Mouse (Mus musculus) olfactory bulb, adult 2 months (tissue): ENCODE data around the gene Top2a. TPM values are rescaled to one million over a fixed set of nuclear protein-coding genes. Genes with fewer than 3 reads are reported as not detected.

ENCODE experiments used
- H3K27ac ChIP-seq: fragments of 200-500 bp; 2 replicates; pipeline ENCODE4 v1.5.1; 2012; ENCODE audit warnings: low read depth, low read length; ENCODE audit not compliant: insufficient read depth
- H3K4me1 ChIP-seq: fragments of 200-500 bp; 2 replicates; pipeline ENCODE4 v1.6.1; 2012; ENCODE audit warnings: low read length; ENCODE audit not compliant: control insufficient read depth, insufficient read depth
- H3K4me3 ChIP-seq: fragments of 200-500 bp; 2 replicates; pipeline ENCODE4 v1.5.1; 2012; ENCODE audit warnings: mild to moderate bottlenecking, low read depth, low read length, moderate library complexity; ENCODE audit not compliant: insufficient read depth
- CTCF ChIP-seq: fragments of 200-500 bp; IDR thresholded peaks from 2 replicates; pipeline ENCODE4 v1.5.1; 2012; ENCODE audit warnings: low read depth, mild to moderate bottlenecking, low read length, moderate library complexity; ENCODE audit not compliant: insufficient read depth
- POLR2A ChIP-seq: fragments of 200-500 bp; IDR thresholded peaks from 2 replicates; pipeline ENCODE4 v1.6.1; 2012; ENCODE audit warnings: mild to moderate bottlenecking, low read depth, low read length, moderate library complexity; ENCODE audit not compliant: insufficient read depth
- WGBS: fragments of 180-500 bp; shearing (Covaris S2); methylation state at CpG from one replicate; pipeline ENCODE4 v1.1.7; 2018; 5-methylcytosine and 5-hydroxymethylcytosine counted together
- polyA plus RNA-seq: library from polyadenylated mRNA; stranded (reverse); fragments of >200 nt; gene quantifications from 2 replicates; pipeline ENCODE4 v1.2.4, GENCODE M21; 2012; ENCODE audit warnings: low replicate concordance; ENCODE audit not compliant: missing spikeins, insufficient read depth, insufficient read length

Gene Top2a
- polyA plus RNA-seq, 1 experiment, result 288 TPM

DNA sequence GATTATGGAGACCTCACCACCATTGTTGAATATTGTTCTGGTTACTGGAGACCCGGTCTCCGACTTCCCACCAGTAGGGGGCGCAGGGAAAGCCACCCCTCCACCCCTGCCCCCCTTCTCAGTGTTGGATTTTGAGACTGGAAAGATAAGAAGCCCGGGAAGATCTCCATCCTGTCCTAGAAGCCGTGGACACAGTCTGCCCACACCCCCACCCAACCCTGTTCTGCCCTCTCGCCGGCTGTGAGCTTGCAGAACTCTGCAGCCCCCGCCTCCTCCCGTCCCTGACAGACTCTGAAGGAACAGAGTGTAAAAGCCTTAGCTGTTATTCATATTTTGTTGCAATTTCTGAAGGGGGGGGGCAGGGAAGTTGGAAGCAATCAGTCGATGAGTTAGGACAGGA, 69.6 kb downstream of the Top2a start:
- Histone ChIP-seq H3K4me3 (no peak overlapping the region), H3K27ac (no peak overlapping the region), H3K4me1 (peaks cover 53% of the 10 kb centered on the region)
- no peak for TF ChIP-seq POLR2A
- peak; percentile 77 for TF ChIP-seq CTCF
- 7% methylated on average over 10 of the region's 10 CpGs for WGBS

DNA sequence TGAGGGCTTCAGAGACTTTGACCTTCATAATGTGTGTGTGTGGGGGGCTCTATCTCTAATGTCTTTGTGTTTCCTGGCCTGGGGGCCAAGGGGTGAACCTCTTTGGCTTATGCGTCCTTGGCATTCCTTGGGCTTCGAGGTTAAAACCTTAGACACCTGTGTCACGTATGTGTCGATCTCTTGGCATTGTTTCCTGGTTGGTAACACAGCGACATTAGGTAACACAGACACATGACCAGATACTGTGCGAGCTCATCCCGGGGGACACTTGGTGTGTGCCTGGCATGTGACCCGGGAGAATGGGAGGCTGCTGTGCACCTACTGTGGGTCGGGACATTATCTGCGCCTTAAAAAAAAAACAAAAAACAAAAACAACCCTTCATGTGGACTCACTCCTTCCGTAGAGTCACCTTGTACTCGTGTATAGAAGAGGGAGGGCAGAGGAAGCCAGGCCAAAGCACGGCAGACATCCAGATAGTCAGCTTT, 70.1 kb downstream of the Top2a start:
- 46% methylated on average over 13 of the region's 13 CpGs for WGBS

DNA sequence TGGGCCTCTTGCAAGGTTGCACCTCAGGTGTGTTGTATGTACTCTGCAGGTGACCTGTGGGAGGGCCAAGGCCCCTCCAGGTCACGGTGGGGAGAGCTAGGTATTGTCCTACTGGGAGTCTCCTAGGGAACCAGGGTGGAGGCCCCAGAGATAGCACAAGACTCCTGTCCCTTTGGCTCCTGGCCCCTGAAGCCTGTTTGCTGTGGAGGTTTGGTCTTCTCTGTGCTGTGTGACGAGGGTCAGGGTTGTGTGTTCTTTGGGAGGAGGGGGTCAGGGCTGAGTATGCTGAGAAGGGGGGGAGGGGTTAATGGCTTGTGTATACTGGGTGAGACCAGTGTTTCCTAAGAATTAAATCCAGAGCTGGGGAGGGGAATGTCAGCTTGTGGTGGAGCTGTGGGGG, 70.6 kb downstream of the Top2a start:
- Histone ChIP-seq H3K4me1 (peaks cover 55% of the 10 kb centered on the region), H3K4me3 (no peak overlapping the region), H3K27ac (no peak overlapping the region)
- TF ChIP-seq CTCF (no peak), POLR2A (no peak)
- WGBS, result 30% methylated on average over 2 of the region's 2 CpGs

More for the DNA sequence above, 70.1 kb downstream of the Top2a start:
- H3K4me1 ChIP-seq, result peaks cover 55% of the 10 kb centered on the region
- TF ChIP-seq CTCF (no peak), POLR2A (no peak)
- no peak overlapping the region for H3K27ac ChIP-seq
- no peak overlapping the region for H3K4me3 ChIP-seq

DNA sequence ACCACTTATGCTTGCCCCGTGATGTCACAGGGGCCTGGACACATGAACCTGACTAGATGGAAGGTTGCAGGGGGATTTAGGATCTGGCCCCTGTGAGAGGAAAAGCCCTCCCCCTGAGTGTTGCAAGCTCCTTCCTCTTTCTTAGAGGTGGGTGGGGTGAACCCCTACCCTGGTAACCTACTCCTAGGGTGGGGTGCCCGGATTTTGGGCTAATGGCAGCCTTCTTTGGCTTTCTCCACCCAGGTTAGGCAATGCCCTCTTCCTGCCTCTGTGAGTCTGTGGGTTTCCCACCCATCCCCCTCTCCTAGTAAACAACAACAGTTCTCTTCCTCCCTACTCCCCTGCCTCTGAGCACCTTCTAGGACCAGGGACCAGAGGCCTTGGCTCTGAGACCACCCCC, 71.3 kb downstream of the Top2a start:
- no peak overlapping the region for H3K27ac ChIP-seq
- H3K4me1 ChIP-seq, result peaks cover 55% of the 10 kb centered on the region
- TF ChIP-seq POLR2A (no peak), CTCF (no peak)
- WGBS, result 84% methylated on average over 2 of the region's 2 CpGs
- H3K4me3 ChIP-seq, result no peak overlapping the region

DNA sequence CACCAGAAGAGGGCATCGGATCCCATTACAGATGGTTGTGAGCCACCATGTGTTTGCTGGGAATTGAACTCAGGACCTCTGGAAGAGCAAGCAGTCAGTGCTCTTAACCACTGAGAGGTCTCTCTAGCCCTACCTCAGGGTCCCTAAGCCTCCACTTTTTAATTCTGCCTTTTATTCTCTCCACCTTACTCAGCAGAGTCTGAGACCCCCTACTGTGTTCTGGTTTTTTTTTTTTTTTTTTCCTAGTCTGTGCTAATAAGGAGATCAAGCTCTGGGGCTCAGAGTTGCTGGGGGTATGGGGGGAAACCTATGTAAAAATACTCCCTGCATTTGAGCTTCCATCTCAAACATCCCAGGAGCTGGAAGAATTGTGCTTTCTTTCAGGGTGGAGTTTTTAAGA, 71.9 kb downstream of the Top2a start:
- Histone ChIP-seq H3K4me1 (peaks cover 55% of the 10 kb centered on the region), H3K27ac (no peak overlapping the region), H3K4me3 (no peak overlapping the region)
- TF ChIP-seq POLR2A (no peak), CTCF (no peak)
- WGBS, result 77% methylated on average over 1 of the region's 1 CpGs

DNA sequence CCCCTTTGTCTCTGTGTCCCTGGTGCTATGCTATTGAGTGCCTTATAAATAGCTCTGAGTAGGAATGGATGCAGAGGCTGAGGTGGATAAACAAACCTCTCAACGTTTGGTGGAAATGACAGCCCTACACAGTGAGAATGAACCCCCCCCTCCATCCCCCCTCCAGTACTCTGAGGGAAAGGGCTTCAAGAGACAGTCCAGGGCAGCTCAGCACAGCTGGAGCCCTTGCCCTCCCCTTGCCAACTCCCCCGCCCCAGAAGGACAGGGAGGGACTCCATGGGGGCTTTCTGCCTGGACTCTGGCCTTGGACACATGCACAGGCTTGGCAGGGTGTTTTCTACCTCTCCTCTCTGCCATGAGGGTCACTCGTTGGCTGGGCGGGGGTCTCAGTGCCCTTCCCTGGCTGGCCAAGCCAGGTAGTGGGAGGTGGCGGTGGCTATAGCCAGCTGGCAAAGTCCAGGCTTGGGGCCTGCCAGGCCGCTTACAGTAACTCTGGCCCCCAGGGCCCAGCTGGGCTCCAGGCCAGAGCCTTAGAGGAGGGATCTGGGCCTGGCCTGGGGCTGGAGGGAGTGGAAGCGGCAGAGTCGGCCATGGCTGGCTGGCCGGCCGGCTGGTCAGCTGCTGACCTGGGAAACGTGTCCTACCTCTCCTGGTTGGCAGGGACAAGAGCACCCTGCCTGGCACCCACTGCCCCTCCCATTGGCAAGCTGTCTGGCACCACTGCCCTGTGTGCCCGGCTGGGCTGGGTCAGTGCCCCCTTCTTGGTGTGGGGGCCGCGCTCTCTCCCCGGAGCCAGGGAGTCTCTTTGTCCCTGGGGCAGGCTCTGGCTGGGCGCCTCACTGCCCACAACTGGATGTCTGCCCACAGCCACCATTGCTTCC, 72.7 kb downstream of the Top2a start:
- Histone ChIP-seq H3K4me3 (no peak overlapping the region), H3K4me1 (peaks cover 57% of the 10 kb centered on the region), H3K27ac (peak overlapping the region; percentile 22; the same call in 1 of the 2 replicates)
- 44% methylated on average over 16 of the region's 16 CpGs for WGBS
- TF ChIP-seq CTCF (no peak), POLR2A (no peak)

DNA sequence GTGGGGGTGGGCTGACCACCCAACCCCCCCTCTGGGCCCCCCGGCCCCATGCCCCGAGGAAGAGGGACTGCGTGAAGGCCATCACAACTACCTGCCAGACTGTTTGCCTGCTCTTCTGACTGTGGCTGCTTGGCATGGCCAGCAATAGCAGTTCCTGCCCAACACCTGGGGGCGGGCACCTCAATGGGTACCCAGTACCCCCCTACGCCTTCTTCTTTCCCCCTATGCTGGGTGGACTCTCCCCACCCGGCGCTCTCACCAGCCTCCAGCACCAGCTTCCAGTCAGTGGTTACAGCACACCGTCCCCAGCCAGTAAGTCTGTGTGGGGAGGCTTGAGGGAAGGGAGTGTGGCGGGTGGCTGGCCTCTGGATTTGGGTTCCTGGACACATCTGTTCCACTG, 73.5 kb downstream of the Top2a start:
- H3K27ac ChIP-seq, result no peak overlapping the region
- H3K4me1 ChIP-seq, result peaks cover 59% of the 10 kb centered on the region
- no peak for TF ChIP-seq CTCF
- TF ChIP-seq POLR2A, result no peak
- 77% methylated on average over 9 of the region's 9 CpGs for WGBS
- no peak overlapping the region for H3K4me3 ChIP-seq

DNA sequence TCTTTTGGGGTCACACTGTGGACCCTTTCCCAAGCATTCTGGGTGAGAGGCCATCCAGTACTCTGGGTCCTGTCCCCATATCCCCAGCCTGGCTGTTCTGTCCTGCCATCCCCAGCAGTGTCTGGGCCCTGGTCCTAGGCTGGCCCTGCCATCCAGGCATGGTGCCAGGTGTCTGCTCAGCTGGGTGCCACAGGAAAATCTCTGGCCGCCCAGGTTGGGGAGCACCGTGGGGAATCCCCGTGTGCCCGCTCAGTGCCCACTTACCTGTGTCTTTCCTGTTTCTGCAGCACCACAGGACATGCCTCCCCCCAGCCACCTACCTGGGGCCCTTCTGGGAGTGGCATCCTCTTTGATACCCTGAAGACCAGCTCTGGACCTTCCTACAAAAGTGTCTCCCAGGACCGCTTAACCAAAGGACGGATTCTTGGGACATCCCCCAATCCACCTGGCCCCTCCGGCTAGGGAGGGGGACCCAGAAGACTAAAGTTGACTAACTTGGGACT, 74.0 kb downstream of the Top2a start:
- no peak overlapping the region for H3K4me3 ChIP-seq
- TF ChIP-seq CTCF, result no peak
- no peak for TF ChIP-seq POLR2A
- 75% methylated on average over 7 of the region's 7 CpGs for WGBS

DNA sequence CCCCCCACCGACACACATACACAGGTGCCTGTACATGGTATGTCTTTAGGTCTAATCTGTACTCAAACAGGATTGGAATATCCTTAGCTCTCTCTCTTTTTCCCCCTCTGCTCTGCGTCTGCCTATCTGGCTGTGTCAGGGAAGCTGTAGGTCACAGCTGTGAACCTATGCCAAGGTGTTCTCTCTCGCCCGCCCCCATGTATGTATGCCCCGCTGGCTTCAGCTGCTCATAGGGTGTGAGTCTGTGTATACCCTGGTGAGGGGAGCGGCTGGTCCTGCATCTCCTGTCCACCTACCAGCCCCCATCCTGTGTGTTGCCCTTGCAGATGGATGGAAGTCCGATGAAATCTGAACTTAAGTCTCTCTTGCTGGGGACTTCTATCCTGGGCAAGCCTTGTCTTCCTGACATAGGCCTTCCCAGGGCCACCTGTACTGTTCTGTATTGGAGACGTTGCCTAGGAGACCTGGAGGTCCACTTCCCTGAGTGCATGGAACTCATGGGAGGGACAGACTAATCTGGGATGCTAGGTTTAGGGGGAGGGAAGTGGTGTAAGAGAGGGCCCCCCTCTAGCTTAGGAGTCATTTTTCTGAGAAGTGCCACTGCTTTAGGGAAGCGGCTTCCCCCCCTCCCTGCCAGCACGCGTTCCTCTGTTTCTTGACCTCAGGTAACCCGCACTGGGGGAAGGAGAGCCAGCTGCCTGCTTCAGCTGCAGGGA, 74.6 kb downstream of the Top2a start:
- no peak for TF ChIP-seq CTCF
- TF ChIP-seq POLR2A, result no peak
- WGBS, result 74% methylated on average over 12 of the region's 12 CpGs
- Histone ChIP-seq H3K27ac (no peak overlapping the region), H3K4me1 (peaks cover 57% of the 10 kb centered on the region), H3K4me3 (no peak overlapping the region)

More for the DNA sequence above, 74.0 kb downstream of the Top2a start:
- H3K4me1 ChIP-seq, result peaks cover 58% of the 10 kb centered on the region
- no peak overlapping the region for H3K27ac ChIP-seq
